Mouse (Mus musculus) heart, embryonic 12.5 days (tissue): ENCODE results near the gene Prps1. TPM values are rescaled to one million over a fixed set of nuclear protein-coding genes. Genes with fewer than 3 reads are reported as not detected.
"Not testable (repeated sequence)": the region's sequence is repeated elsewhere in the genome, so short reads cannot be mapped to it uniquely, and the experiment has no call there.

ENCODE experiments used
- ATAC-seq: fragments of 200-750 bp; cut with Nextera tagmentation; 2 replicates; pipeline ENCODE4 v1.8.0; 2017; ENCODE audit warnings: moderate TSS enrichment, moderate library complexity; ENCODE audit not compliant: insufficient number of reproducible peaks, low FRiP score
- H3K27ac ChIP-seq: fragments of 300-500 bp; sonication (generic); 2 replicates; pipeline ENCODE4 v1.5.1; 2016; ENCODE audit warnings: mild to moderate bottlenecking, moderate library complexity; ENCODE audit not compliant: poor library complexity, severe bottlenecking
- H3K27me3 ChIP-seq: fragments of 300-500 bp; sonication (generic); replicated peaks from 2 replicates; pipeline ENCODE4 v1.6.1; 2016; ENCODE audit warnings: mild to moderate bottlenecking, moderate library complexity
- H3K36me3 ChIP-seq: fragments of 300-500 bp; sonication (generic); 2 replicates; pipeline ENCODE4 v1.6.1; 2016; ENCODE audit warnings: mild to moderate bottlenecking, moderate library complexity
- H3K4me1 ChIP-seq: fragments of 300-500 bp; sonication (generic); replicated peaks from 2 replicates; pipeline ENCODE4 v1.6.1; 2016; ENCODE audit warnings: mild to moderate bottlenecking
- H3K4me2 ChIP-seq: fragments of 300-500 bp; sonication (generic); 2 replicates; pipeline ENCODE4 v1.6.1; 2016; ENCODE audit warnings: mild to moderate bottlenecking, moderate library complexity
- H3K4me3 ChIP-seq: fragments of 300-500 bp; sonication (generic); 2 replicates; pipeline ENCODE4 v1.5.1; 2016; ENCODE audit warnings: mild to moderate bottlenecking
- H3K9ac ChIP-seq: fragments of 300-500 bp; sonication (generic); 2 replicates; pipeline ENCODE4 v1.6.1; 2016; ENCODE audit warnings: mild to moderate bottlenecking, moderate library complexity
- H3K9me3 ChIP-seq: fragments of 300-500 bp; sonication (generic); replicated peaks from 2 replicates; pipeline ENCODE4 v1.6.1; 2016; ENCODE audit warnings: mild to moderate bottlenecking, moderate library complexity
- WGBS: fragments of 180-500 bp; shearing (Covaris S2); methylation state at CpG from one replicate; pipeline ENCODE4 v1.1.7; 2016; 5-methylcytosine and 5-hydroxymethylcytosine counted together
- polyA plus RNA-seq: library from polyadenylated mRNA; unstranded; fragments of >200 nt; fragmentation: Nextera tagmentation; extraction: Ambion mirVana; gene quantifications from 2 replicates; pipeline ENCODE4 v1.2.1, GENCODE M21; 2016

Gene Prps1
- polyA plus RNA-seq, 1 experiment from 2014 or later: 61.7 TPM

DNA sequence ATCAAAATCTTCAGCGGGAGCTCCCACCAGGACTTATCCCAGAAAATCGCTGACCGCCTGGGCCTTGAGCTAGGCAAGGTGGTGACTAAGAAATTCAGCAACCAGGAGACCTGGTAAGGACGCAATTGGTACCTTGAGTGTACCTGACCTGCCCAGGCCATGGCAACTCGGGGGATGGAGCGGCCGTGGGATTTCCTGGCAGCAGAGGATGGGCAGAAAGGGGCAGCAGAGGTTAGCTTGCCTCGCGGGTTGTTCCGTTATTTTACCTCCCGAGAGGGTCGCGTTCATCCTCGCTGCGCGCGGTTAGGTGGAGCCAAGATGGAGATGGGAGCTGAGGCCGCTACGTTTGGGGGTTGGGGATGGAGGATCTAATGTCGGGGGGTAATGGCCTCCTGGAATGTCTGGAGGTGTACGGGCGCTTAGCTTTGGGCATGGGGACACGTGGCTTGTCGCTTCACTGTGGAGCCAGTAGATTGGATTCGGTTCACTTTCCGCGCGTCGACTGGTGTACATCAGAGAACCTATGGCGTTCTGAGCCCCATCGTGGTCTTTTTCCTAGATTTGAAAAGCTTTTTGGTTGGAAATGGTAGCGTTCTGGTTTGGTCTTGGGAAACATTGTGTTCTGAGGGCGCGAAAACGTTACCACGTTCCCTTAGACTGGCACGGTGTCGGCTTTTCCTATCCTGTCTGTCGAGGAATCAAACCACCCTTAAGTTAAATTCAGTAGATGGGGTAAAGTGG is 508 bp downstream of the Prps1 start:
- Histone ChIP-seq H3K4me3 (peak overlapping the region; percentile 77), H3K36me3 (no peaks in the 10 kb centered on the region), H3K9ac (peak overlapping the region; percentile 70), H3K4me1 (no peaks in the 10 kb centered on the region), H3K4me2 (peak overlapping the region; percentile 68), H3K27me3 (no peaks in the 10 kb centered on the region), H3K27ac (no peak overlapping the region), H3K9me3 (no peaks in the 10 kb centered on the region)
- peak; percentile 25; the same call in 1 of the 2 replicates for ATAC-seq
- WGBS: 13% methylated on average over 39 of the region's 39 CpGs

DNA sequence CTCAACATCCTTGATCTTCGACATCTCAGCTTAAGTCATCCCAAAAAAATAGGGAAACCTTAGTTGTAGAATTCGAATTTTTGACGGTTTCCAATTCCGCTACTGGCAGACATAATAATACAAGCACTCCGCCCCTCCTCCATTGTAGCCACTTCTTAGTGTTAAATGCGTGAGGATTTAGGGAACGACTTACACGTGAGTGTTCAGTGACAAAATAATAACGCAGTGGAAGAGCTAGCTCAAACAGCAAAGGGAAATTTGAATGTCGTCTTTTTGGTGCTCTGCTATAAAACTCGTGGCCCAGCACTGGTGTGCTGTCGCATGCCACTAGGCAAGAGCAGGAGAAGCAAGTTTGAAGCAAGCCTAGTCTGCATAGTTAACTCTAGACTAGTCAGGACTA is 1.1 kb downstream of the Prps1 start:
- Histone ChIP-seq H3K9me3 (no peaks in the 10 kb centered on the region), H3K27ac (no peak overlapping the region), H3K27me3 (no peaks in the 10 kb centered on the region), H3K9ac (peak overlapping the region; percentile 70; the same call in 1 of the 2 replicates), H3K4me3 (peak overlapping the region; percentile 77), H3K4me2 (peak overlapping the region; percentile 68), H3K36me3 (no peaks in the 10 kb centered on the region), H3K4me1 (no peaks in the 10 kb centered on the region)
- 18% methylated on average over 12 of the region's 12 CpGs for WGBS
- ATAC-seq: no peak

DNA sequence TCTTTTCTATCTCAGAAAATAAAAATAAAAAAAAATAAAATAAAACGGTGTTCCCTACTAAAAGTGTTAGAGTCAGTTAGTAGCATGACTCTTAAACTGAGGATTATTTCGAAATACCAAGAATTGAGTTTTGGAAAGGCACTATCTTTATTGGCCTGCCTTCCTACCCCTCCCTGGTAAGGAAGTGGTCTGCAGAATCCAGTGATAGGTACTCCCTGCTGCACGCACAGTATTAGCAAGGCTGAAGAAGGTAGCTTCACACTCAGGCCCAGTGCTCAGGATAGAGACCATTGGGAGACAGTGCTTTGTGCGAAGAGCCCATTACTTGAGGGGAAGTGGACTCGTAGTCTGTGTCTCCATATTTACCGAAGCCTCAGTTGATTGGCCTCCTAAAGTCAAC is 21.8 kb downstream of the Prps1 start:
- WGBS: 87% methylated on average over 6 of the region's 6 CpGs
- H3K9me3 ChIP-seq: no peaks in the 10 kb centered on the region
- no peak overlapping the region for H3K27ac ChIP-seq
- H3K36me3 ChIP-seq: peaks cover 14% of the 10 kb centered on the region; the same call in 1 of the 2 replicates
- H3K4me1 ChIP-seq: no peaks in the 10 kb centered on the region
- no peak overlapping the region for H3K4me2 ChIP-seq
- no peak for ATAC-seq
- H3K9ac ChIP-seq: no peak overlapping the region
- H3K4me3 ChIP-seq: no peak overlapping the region
- H3K27me3 ChIP-seq: no peaks in the 10 kb centered on the region

DNA sequence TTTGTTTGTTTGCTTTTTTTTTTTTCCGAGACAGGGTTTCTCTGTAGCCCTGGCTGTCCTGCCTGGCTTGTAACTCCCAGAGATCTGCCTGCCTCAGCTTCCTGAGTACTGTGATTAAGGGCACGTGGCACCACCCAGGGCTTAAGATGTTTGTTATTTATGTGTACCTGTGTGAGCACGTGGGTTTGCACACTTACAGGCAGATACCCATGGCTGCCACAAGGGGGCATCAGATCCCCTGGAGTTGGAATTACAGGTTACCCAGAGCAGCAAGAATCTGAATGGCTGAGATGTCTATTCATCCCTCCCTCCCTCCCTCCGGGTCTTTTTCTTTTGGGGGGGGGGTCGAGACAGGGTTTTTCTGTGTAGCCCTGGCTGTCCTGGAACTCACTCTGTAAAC is 22.8 kb downstream of the Prps1 start:
- WGBS: 55% methylated on average over 5 of the region's 5 CpGs
- no peak overlapping the region for H3K4me2 ChIP-seq
- peaks cover 11% of the 10 kb centered on the region; the same call in 1 of the 2 replicates for H3K36me3 ChIP-seq
- no peak overlapping the region for H3K27ac ChIP-seq
- H3K9me3 ChIP-seq: no peaks in the 10 kb centered on the region
- ATAC-seq: no peak
- H3K27me3 ChIP-seq: no peaks in the 10 kb centered on the region
- no peak overlapping the region for H3K4me3 ChIP-seq
- H3K4me1 ChIP-seq: no peaks in the 10 kb centered on the region
- H3K9ac ChIP-seq: no peak overlapping the region

DNA sequence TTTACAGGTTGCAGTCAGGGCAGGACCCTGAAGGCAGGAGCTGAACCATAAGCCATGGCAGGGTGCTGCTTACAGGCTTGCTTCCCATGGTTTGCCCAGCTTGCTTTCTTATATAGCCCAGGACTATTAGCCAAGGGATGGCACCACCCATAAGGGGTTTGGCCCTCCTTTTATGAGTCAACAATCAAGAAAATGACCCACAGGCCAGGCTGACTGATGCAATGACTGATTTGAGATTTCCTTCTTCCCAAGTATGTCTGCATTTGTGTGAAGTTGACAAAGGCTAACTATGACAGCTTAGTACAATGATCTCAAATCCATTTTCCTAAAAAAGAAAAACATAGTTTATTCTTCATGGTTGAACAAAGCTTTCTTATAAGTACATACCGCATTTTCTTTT is 32.8 kb downstream of the Prps1 start:
- Histone ChIP-seq H3K9ac (no peak overlapping the region), H3K36me3 (no peaks in the 10 kb centered on the region), H3K9me3 (no peaks in the 10 kb centered on the region), H3K4me2 (no peak overlapping the region), H3K27me3 (no peaks in the 10 kb centered on the region), H3K27ac (no peak overlapping the region), H3K4me1 (peaks cover 12% of the 10 kb centered on the region), H3K4me3 (no peak overlapping the region)
- no peak for ATAC-seq
- WGBS: 84% methylated on average over 1 of the region's 1 CpGs

DNA sequence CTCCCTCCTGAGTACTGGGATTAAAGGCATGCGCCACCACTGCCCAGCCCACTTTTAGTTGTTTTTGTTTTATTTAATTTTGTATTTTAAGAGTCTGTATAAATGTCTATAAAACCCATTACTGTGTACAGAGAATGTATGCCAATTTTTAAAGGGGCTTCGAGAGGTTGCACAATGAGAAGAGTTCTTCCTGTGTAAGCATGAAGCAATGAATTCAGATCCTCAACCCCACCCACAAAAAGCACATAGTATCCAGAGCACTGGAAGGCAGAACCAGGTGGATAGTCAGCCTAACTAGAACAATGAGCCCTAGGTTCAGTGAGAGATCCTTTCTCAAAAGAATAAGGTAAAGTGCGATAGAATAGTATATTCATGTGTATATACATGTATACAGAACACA is 33.8 kb downstream of the Prps1 start:
- no peak overlapping the region for H3K27ac ChIP-seq
- WGBS: 85% methylated on average over 3 of the region's 3 CpGs
- H3K4me1 ChIP-seq: peaks cover 13% of the 10 kb centered on the region
- H3K9ac ChIP-seq: no peak overlapping the region
- ATAC-seq: no peak
- H3K4me3 ChIP-seq: no peak overlapping the region
- H3K4me2 ChIP-seq: no peak overlapping the region
- H3K9me3 ChIP-seq: no peaks in the 10 kb centered on the region
- H3K27me3 ChIP-seq: no peaks in the 10 kb centered on the region
- no peaks in the 10 kb centered on the region for H3K36me3 ChIP-seq

DNA sequence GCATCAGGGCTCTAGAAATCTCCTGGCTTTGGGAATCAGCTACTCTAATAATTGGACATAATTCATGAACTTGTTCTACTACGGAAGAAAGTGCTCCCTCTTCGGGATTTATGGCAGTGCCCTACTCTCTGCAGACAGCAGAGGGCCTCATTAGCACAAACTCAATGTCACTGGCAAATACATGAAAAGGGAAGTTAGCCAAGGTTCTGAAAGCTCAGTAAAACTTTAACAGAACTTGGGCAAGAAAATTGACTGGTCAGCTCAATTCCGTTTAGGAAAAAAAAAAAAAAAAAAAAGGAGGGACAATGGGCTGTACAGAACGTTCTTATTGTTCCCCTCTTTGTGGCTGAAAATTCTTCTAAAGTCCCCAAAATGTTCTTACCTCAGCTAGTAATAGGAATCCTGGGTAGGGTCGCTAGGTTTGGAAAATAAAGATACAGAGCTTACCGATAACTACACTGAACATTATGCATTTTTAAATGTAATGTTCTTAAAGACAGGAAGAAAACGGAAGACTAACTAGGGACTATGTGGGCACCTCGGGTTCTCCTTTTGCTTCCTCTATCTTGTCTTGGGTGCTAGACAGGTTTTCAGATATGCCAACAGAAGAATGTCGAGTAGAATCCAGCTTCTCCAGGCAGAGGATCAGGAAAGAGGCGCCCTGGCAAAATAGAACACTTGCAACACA is 35.6 kb downstream of the Prps1 start:
- no peaks in the 10 kb centered on the region for H3K36me3 ChIP-seq
- H3K9me3 ChIP-seq: no peaks in the 10 kb centered on the region
- H3K9ac ChIP-seq: no peak overlapping the region
- no peaks in the 10 kb centered on the region for H3K27me3 ChIP-seq
- no peak overlapping the region for H3K27ac ChIP-seq
- H3K4me3 ChIP-seq: no peak overlapping the region
- 44% methylated on average over 10 of the region's 10 CpGs for WGBS
- H3K4me1 ChIP-seq: peaks cover 13% of the 10 kb centered on the region
- ATAC-seq: no peak
- H3K4me2 ChIP-seq: no peak overlapping the region

DNA sequence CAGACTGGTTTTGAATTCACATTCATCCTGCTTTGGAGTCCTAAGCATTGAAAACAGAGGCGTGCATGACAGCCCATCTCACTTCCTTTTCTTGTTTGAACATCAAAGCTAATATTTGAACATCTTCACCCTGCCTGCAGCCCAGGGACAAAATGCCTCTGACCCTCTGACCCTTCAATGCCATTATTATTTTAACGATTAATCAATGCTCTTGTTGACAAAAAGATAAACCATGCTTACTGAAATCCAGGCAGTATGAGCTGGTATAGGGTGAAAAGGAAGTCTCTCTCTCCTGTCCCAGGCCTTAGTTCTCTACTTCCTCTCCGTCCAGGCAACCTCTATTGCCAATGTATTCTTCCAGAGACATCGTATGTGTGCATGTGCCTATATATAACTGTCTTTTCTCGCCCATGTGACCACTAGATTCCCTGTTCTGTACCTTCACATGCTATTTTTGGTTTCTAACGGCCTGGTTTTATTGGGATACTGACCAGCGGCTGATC is 37.2 kb downstream of the Prps1 start:
- Histone ChIP-seq H3K9me3 (no peaks in the 10 kb centered on the region), H3K27ac (no peak overlapping the region), H3K36me3 (no peaks in the 10 kb centered on the region), H3K4me3 (no peak overlapping the region), H3K9ac (no peak overlapping the region), H3K4me2 (no peak overlapping the region), H3K27me3 (no peaks in the 10 kb centered on the region), H3K4me1 (peaks cover 13% of the 10 kb centered on the region)
- no peak for ATAC-seq
- 45% methylated on average over 7 of the region's 7 CpGs for WGBS

DNA sequence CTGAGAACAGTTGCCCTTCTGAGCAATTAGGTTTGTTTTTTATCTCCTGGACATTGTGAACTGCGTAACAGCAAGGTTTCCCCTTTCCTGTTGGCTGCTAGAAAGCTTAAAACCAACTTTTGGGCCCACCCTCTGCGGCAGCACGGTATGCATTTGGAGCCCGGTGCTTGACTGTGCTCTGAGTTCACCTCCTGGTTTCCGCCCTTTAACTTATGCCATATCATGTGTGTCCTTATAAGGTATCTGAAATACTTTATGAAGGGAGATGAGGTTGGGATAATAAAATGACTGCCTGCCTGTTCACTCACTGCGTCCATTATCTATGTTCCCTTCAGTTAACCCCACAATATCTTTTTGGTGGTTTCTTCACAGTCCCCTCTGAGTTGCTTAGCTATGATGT is 37.8 kb downstream of the Prps1 start:
- WGBS: 64% methylated on average over 6 of the region's 6 CpGs
- no peak overlapping the region for H3K4me3 ChIP-seq
- peaks cover 13% of the 10 kb centered on the region for H3K4me1 ChIP-seq
- ATAC-seq: no peak
- no peak overlapping the region for H3K9ac ChIP-seq
- no peak overlapping the region for H3K27ac ChIP-seq
- H3K36me3 ChIP-seq: no peaks in the 10 kb centered on the region
- H3K9me3 ChIP-seq: no peaks in the 10 kb centered on the region
- H3K4me2 ChIP-seq: no peak overlapping the region
- no peaks in the 10 kb centered on the region for H3K27me3 ChIP-seq

DNA sequence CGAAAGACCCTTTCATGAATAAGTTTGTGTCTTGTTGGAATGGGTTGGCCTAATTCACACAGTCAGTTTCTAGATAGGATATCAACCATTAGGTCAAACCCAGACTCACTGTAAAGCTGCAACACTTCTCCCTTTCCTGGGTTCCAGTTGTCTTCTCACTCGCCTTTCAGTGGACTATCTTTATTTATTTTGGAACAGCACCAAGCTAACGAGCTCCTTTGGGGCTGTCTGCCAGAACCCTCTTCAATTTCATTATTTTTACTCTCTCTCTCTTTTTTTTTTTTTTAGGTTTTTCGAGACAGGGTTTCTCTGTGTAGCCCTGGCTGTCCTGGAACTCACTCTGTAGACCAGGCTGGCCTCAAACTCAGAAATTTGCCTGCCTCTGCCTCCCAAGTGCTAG is 42.0 kb downstream of the Prps1 start:
- H3K4me3 ChIP-seq, H3K27me3 ChIP-seq, H3K27ac ChIP-seq, H3K36me3 ChIP-seq, H3K9ac ChIP-seq, H3K4me2 ChIP-seq, H3K9me3 ChIP-seq, ATAC-seq: not testable (repeated sequence)
- WGBS: 36% methylated on average over 4 of the region's 4 CpGs
- H3K4me1 ChIP-seq: peaks cover 18% of the 10 kb centered on the region

DNA sequence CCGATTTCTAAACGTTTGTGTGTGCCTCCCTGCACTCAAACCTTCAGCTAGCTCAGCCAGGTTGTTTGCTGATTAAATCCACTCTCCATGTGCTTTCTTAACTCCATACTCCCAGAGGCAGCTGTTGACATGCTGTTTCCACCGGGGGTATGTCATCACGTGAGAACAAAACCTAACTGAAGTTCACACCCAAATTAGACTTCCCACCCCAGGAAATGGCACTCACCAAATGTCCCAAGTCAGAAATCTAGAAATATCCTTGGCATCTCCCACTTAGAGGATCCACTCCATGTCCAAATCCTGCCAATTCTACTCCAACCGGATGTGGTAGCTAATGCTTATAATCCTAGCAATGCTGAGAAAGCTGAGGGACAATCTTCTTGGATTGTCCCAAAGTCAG is 43.9 kb downstream of the Prps1 start:
- 69% methylated on average over 5 of the region's 5 CpGs for WGBS
- H3K4me2 ChIP-seq: no peak overlapping the region
- ATAC-seq: no peak
- H3K9me3 ChIP-seq: no peaks in the 10 kb centered on the region
- no peaks in the 10 kb centered on the region for H3K36me3 ChIP-seq
- no peak overlapping the region for H3K4me3 ChIP-seq
- H3K4me1 ChIP-seq: peaks cover 10% of the 10 kb centered on the region
- H3K27me3 ChIP-seq: no peaks in the 10 kb centered on the region
- H3K9ac ChIP-seq: no peak overlapping the region
- H3K27ac ChIP-seq: no peak overlapping the region
